Mouse (Mus musculus) bone marrow, adult 2 months (tissue): Measurements from ENCODE around the gene Nr2f1.

Source experiments
- CTCF ChIP-seq: fragments of 200-500 bp; IDR thresholded peaks from 2 replicates; pipeline ENCODE4 v1.5.1; 2011; ENCODE audit warnings: low read length, control low read depth; ENCODE audit not compliant: control insufficient read depth, insufficient read depth
- POLR2A ChIP-seq: fragments of 200-500 bp; IDR thresholded peaks from 2 replicates; pipeline ENCODE4 v1.6.1; 2011; ENCODE audit warnings: low read depth, mild to moderate bottlenecking, control low read depth, low read length, borderline replicate concordance; ENCODE audit not compliant: control insufficient read depth

DNA sequence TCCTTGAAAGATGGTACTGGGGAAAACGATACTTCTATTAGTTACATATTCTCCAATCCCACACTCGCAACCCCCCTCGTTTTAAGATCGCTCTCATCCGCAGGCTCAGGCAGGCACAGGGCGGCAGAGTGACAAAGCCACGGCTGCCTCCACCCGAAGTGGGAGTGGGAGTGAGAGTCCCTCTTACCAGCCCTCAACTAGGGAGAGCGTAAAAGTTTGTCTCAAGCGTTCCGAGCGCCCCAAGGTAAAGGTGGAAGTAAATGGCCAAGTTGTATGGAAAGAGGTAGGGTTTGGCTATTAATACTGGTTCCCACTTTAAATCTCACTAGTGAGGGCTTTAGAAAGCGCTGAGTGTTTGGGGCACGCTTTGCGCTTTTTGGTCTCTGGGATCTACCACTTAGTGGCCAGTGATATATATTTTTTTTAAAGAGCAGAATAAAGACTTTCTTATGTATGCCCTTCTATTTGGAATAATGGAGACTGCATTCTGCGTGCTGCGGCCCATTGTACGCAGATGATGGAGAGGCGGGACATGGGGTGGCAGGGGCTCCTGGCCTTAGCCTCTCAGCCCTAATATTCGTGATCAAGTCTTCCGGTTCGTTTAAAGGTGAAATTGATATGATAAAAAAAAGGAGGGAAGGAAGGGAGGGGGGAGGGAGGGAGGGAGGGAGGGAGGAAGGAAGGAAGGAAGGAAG is 2.5 kb upstream of the Nr2f1 start:
- no peak for TF ChIP-seq POLR2A
- TF ChIP-seq CTCF: no peak
